Mouse (Mus musculus): ENCODE measurements around the gene H2-K1.

GRCm38 (mm10) chr17:34032174-34032632 lies 32.1 kb upstream of the H2-K1 start:
- TF ChIP-seq POLR2A (IDR thresholded peaks at IDR 0.05; ENCODE audit: insufficient read depth, low read depth, low read length), result no peak
- no peak for TF ChIP-seq CTCF (IDR thresholded peaks at IDR 0.05; ENCODE audit: insufficient read depth, low read depth, low read length)
